Mouse (Mus musculus) midbrain, embryonic 16.5 days (tissue): ENCODE results near the gene Ptpn14. TPM values are rescaled to one million over a fixed set of nuclear protein-coding genes. Genes with fewer than 3 reads are reported as not detected.
"Not testable (repeated sequence)": the region's sequence is repeated elsewhere in the genome, so short reads cannot be mapped to it uniquely, and the experiment has no call there.

Experiments used
- ATAC-seq: fragments of 200-750 bp; cut with Nextera tagmentation; 2 replicates; pipeline ENCODE4 v1.8.0; 2017; ENCODE audit warnings: moderate TSS enrichment
- H3K27ac ChIP-seq: fragments of 300-500 bp; sonication (generic); 2 replicates; pipeline ENCODE4 v1.5.1; 2014; ENCODE audit warnings: mild to moderate bottlenecking, low read length, mixed read lengths
- H3K27me3 ChIP-seq: fragments of 300-500 bp; sonication (generic); 2 replicates; pipeline ENCODE4 v1.6.1; 2014; ENCODE audit warnings: low read depth, low read length, mixed read lengths; ENCODE audit not compliant: control insufficient read depth, insufficient read depth
- H3K36me3 ChIP-seq: fragments of 300-500 bp; sonication (generic); 2 replicates; pipeline ENCODE4 v1.6.1; 2014; ENCODE audit warnings: mild to moderate bottlenecking, low read length, moderate library complexity, mixed read lengths; ENCODE audit not compliant: control insufficient read depth, insufficient read depth
- H3K4me1 ChIP-seq: fragments of 300-500 bp; sonication (generic); 2 replicates; pipeline ENCODE4 v1.6.1; 2014; ENCODE audit warnings: mild to moderate bottlenecking, low read length, mixed read lengths; ENCODE audit not compliant: control insufficient read depth, insufficient read depth
- H3K4me2 ChIP-seq: fragments of 300-500 bp; sonication (generic); 2 replicates; pipeline ENCODE4 v1.6.1; 2014; ENCODE audit warnings: mild to moderate bottlenecking, low read length, mixed read lengths
- H3K4me3 ChIP-seq: fragments of 300-500 bp; sonication (generic); 2 replicates; pipeline ENCODE4 v1.5.1; 2014; ENCODE audit warnings: low read depth, mild to moderate bottlenecking, low read length, moderate library complexity, mixed read lengths
- H3K9ac ChIP-seq: fragments of 300-500 bp; sonication (generic); 2 replicates; pipeline ENCODE4 v1.6.1; 2014; ENCODE audit warnings: low read depth, low read length, mixed read lengths
- H3K9me3 ChIP-seq: fragments of 300-500 bp; sonication (generic); replicated peaks from 2 replicates; pipeline ENCODE4 v1.6.1; 2014; ENCODE audit warnings: mild to moderate bottlenecking, low read length, mixed read lengths; ENCODE audit not compliant: control insufficient read depth, poor library complexity, severe bottlenecking
- WGBS: fragments of 180-500 bp; shearing (Covaris S2); extraction: QIAGEN DNeasy Blood & Tissue Kit; methylation state at CpG from one replicate; pipeline ENCODE4 v1.1.7; 2014; 5-methylcytosine and 5-hydroxymethylcytosine counted together
- polyA plus RNA-seq: library from polyadenylated mRNA; unstranded; fragments of >200 nt; fragmentation: Nextera tagmentation; extraction: Ambion mirVana; gene quantifications from 2 replicates; pipeline ENCODE4 v1.2.1, GENCODE M21; 2015

Ptpn14 gene
- polyA plus RNA-seq = 1.0 and 1.2 TPM in 2 replicates

DNA sequence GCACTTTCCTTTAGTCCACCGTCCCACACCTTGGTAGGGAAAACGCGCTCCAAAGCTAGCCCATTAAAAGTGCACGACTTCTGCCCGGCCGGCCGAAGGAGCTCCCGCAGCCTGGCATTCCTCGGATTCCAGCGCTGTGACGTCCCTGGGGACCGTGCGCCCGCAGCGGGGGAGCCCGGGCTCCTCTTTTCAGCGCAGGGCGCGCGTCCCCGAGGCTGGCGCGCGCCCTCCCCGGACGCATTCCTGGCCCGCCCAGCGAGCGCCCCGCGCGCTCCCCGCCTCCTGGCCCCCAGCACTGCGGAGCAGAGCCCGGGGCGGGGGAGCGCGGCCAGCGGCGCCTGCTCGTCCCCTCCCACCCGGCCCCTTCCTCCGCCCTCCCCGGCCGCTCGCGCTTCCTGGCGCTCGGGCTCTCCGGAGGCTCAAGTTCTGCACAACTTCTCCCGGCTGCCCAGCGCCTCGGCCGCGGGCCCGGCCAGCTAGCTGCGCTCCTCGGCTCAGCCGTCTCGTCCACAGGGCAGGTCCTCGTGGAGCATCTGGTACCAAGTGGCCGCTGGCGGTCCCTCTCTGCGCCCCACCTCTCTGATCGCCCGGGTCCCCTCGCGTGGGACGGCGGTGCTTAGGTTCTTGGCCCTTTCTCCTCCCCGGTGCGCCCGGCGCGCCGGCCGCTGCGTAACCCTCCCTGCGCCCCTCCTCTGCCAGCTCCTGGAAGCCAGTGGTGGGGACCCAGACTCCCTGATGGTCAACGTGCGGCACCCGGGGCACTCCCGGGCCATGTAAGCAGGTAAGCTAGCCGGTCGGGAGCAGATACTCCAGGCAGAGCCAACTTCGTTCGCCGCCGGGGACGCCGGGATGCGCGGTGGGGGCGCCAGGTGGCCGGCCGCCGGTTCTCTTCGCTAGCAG is at the start of gene Ptpn14:
TSS of gene Ptpn14 (plus strand) at position 385 of the 900 bp plus-strand sequence.
- WGBS = under 1% methylated on average over 86 of the region's 98 CpGs
- ATAC-seq = peak; percentile 82
- Histone ChIP-seq H3K4me1 (peaks cover 15% of the 10 kb centered on the region), H3K4me3 (peak within 1 kb of the TSS; percentile 62), H3K9me3 (no peaks in the 10 kb centered on the region), H3K36me3 (no peaks in the 10 kb centered on the region), H3K9ac (peak within 1 kb of the TSS; percentile 64), H3K4me2 (peak within 1 kb of the TSS; percentile 98), H3K27me3 (peaks cover 32% of the 10 kb centered on the region), H3K27ac (peak within 1 kb of the TSS; percentile 37; the same call in 1 of the 2 replicates)

DNA sequence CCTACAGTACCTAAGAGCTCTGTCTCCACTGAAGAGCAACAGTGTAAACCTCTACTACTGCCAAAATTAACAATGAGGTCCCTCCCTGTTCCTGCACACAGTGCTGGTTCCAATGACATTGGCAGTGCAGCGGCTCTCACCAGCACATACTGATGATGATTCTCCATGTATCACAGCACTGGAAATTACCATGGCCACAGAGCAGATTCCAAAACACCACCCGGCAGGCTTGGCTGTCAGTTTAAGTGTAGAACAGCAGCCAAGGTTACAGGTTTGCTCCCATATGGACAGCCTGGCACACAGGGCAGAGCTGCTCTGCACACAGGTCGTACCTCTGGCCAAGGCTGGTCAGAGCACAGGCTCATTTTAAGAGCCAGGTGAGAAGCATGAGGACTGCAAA is 48.5 kb upstream of the Ptpn14 start:
- Histone ChIP-seq H3K4me2 (no peak overlapping the region), H3K9ac (no peak overlapping the region), H3K27ac (no peak overlapping the region), H3K9me3 (no peaks in the 10 kb centered on the region), H3K4me3 (no peak overlapping the region), H3K27me3 (no peaks in the 10 kb centered on the region), H3K4me1 (no peaks in the 10 kb centered on the region), H3K36me3 (no peaks in the 10 kb centered on the region)
- ATAC-seq = no peak
- 94% methylated on average over 3 of the region's 3 CpGs for WGBS

DNA sequence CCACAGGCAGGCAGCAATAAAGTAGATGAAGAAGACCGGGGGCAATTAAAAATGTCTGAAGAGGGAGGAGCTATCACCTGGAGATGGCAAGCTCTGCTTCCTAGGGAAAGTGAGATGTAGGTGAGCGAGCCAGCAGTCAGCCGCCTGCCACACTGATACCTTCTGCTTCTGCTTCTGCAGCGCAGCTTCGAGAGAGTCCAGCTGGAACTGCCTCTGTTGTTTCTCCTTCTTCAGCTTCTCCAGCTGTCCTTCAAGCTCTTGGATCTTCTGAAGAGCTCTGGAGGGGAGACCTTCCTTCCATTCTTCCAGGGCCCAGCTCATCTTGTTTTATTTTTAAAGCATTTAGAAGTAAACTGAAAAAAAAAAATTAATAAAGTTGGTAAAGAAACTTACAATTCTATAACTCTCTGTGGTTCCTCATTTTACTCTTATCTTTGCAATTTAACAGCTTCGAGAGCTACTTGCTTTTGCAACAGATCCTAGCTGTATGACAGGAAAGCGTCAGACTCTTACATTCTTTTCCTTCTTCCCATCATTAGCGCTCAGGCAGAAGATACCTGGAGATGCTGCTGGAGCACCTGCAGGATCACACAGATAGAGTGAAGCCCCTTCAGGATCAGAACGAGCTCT is 43.2 kb upstream of the Ptpn14 start:
- no peak overlapping the region for H3K9ac ChIP-seq
- H3K4me2 ChIP-seq = no peak overlapping the region
- no peaks in the 10 kb centered on the region for H3K9me3 ChIP-seq
- ATAC-seq = no peak
- 94% methylated on average over 9 of the region's 9 CpGs for WGBS
- H3K4me3 ChIP-seq = no peak overlapping the region
- H3K4me1 ChIP-seq = peaks cover 11% of the 10 kb centered on the region
- H3K36me3 ChIP-seq = no peaks in the 10 kb centered on the region
- H3K27ac ChIP-seq = no peak overlapping the region
- no peaks in the 10 kb centered on the region for H3K27me3 ChIP-seq

DNA sequence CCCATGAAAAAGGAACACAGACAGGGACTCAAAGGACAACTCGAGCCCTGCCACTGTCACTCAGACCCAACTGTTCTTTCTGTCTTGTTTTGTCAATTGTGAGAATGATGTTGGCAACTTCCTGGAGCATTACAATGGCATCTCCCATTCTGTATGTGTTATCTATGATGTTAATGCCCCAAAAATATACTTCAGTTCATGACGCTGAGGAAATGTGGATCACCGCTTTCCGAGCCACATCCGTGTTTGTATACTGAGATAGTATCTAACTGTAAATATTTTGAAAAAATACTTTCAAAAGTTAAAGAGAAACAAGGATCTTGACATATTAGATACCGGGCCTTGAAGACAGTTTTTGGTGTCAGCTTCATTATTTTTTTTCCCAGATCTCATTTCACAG is 42.0 kb upstream of the Ptpn14 start:
- ATAC-seq = no peak
- Histone ChIP-seq H3K4me1 (peaks cover 11% of the 10 kb centered on the region), H3K9ac (no peak overlapping the region), H3K4me3 (no peak overlapping the region), H3K4me2 (no peak overlapping the region), H3K36me3 (no peaks in the 10 kb centered on the region), H3K9me3 (no peaks in the 10 kb centered on the region), H3K27ac (no peak overlapping the region), H3K27me3 (no peaks in the 10 kb centered on the region)
- 88% methylated on average over 6 of the region's 6 CpGs for WGBS

DNA sequence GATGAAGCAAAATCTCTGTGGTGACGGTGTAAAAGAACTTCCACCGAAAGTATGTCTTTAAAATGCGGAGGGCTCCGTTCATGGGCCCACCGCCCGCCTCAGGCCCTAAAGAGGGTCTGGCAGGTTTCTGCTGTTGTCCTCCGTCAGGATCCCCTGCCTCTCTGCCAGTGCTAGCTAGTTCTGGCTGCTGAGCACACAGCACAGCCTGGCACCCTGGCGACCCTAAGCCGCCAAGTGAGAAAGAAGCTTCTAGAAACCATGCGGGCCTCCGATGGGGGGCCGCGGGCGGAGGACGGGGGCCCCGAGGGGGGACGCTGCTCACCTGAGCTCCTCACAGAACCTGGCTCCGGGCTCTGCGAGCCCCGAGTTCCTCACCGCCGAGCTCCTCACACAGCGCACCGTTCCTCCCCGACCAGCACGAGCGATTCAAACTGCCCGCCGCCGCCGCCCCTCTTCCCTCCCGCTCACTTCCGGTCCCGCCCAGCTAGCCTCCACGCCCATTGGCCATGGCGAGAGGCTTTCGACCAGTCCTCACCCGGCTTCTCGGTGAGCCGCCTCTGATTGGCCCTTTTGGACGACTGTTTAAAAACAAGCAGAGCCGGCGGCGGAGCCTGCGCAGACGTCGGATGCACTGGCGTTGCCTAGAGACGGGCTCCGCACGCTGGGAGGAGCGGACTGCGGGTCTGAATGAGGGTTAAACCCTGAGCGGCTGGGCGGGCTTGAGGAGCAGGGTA is 40.2 kb upstream of the Ptpn14 start, which contains the start of gene Cenpf:
TSS of gene Cenpf (minus strand) at position 433 of the 734 bp plus-strand sequence.
- Histone ChIP-seq H3K4me3 (peak within 1 kb of the TSS; percentile 57), H3K9me3 (no peaks in the 10 kb centered on the region), H3K36me3 (no peaks in the 10 kb centered on the region), H3K9ac (peak within 1 kb of the TSS; percentile 47; the same call in 1 of the 2 replicates), H3K27ac (no peak within 1 kb of the TSS), H3K27me3 (no peaks in the 10 kb centered on the region), H3K4me1 (peaks cover 11% of the 10 kb centered on the region), H3K4me2 (peak within 1 kb of the TSS; percentile 77)
- under 1% methylated on average over 47 of the region's 55 CpGs for WGBS
- peak; percentile 100 for ATAC-seq

DNA sequence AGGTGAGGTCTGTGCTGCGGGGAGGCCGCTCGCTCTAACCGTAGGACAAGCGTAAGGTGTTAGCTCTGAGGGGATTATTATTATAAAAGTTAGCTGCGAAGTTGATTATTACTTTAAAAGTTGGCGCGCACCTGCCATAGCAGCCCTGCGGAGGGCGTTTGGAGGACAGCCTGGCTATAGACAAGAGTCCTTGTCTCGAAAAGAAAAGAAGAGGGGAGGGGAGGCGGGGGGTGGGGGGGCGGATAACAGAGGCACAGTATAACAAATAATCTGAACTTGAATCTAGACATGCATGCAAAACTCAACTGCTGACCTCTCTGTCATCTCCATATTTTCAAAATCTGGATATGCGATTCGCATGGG is 39.7 kb upstream of the Ptpn14 start:
- peak overlapping the region; percentile 77 for H3K4me2 ChIP-seq
- peak overlapping the region; percentile 57 for H3K4me3 ChIP-seq
- H3K4me1 ChIP-seq = peaks cover 11% of the 10 kb centered on the region
- no peak for ATAC-seq
- WGBS = under 1% methylated on average over 15 of the region's 15 CpGs
- no peaks in the 10 kb centered on the region for H3K27me3 ChIP-seq
- H3K27ac ChIP-seq = no peak overlapping the region
- peak overlapping the region; percentile 47; the same call in 1 of the 2 replicates for H3K9ac ChIP-seq
- H3K36me3 ChIP-seq = no peaks in the 10 kb centered on the region
- H3K9me3 ChIP-seq = no peaks in the 10 kb centered on the region

DNA sequence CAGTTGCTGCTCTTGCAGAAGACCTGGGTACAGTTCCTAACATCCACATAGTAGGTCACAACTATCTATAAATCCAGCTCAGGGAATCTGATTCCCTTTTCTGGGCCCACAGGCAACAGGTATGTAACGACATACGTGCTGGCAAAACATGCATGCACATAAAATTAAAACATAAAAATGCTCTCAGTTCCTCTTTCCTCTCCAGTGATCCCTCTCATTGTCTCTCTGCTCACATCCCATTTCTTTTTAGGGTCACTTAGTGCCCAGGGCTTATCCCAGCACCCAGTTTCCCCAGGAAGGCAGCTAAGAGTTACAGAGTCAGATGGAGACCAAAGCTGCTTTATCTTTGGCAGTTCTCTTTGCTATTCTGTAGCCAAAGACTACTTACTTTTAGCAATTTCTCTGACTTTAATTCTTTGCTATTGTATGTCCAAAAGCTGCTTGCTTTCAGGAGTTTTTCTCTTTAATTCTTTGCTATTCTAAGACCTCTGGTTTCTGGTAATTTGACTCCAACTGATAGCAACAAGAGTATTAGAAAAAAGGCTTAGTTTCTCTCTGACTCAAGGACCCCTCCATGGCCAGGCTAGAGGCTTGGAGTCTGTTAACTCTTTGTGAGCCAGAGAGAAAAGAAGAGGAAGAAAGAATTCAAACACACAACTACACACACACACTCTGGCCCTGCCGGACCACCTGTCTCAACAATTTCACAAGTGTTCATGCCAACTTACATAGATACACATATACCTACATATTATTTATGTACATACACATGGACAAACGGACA is 38.8 kb upstream of the Ptpn14 start:
- Histone ChIP-seq H3K4me3 (no peak overlapping the region), H3K9me3 (no peaks in the 10 kb centered on the region), H3K4me2 (peak overlapping the region; percentile 77; the same call in 1 of the 2 replicates), H3K36me3 (no peaks in the 10 kb centered on the region), H3K27me3 (no peaks in the 10 kb centered on the region), H3K27ac (no peak overlapping the region), H3K9ac (no peak overlapping the region), H3K4me1 (peaks cover 11% of the 10 kb centered on the region)
- ATAC-seq = no peak
- 16% methylated on average over 4 of the region's 4 CpGs for WGBS

DNA sequence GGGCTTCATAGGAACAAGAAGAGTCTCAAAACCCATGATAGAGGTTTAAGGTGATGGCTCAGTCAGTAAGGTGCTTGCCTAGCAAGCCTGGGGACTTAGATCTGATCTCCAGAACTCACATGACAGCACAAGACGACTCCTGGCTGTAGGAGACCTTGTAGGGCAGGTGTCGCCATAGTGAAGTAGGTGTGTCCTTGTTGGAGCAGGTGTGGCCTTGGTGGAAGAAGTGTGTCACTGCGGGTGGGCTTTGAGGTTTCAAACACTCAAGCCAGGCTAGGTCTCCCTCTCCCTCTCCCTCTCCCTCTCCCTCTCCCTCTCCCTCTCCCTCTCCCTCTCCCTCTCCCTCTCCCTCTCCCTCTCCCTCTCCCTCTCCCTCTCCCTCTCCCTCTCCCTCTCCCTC is 35.6 kb upstream of the Ptpn14 start:
- not testable (repeated sequence) for ATAC-seq
- 52% methylated on average over 3 of the region's 3 CpGs for WGBS

More for the DNA sequence above, 35.6 kb upstream of the Ptpn14 start:
- not testable (repeated sequence) for H3K9ac ChIP-seq, H3K4me2 ChIP-seq, H3K27ac ChIP-seq, H3K4me1 ChIP-seq, H3K27me3 ChIP-seq, H3K4me3 ChIP-seq, H3K9me3 ChIP-seq, H3K36me3 ChIP-seq
